Mouse (Mus musculus) liver, embryonic 13.5 days (tissue): ENCODE measurements around the gene Gm26558. TPM values are rescaled to one million over a fixed set of nuclear protein-coding genes. Genes with fewer than 3 reads are reported as not detected.

ENCODE experiments used
- ATAC-seq: fragments of 200-750 bp; cut with Nextera tagmentation; 2 replicates; pipeline ENCODE4 v1.8.0; 2017; ENCODE audit warnings: low read depth, mild to moderate bottlenecking, moderate number of reproducible peaks, moderate library complexity
- DNase-seq: peaks from one replicate; pipeline ENCODE4 v3.0.0; 2022
- H3K27ac ChIP-seq: fragments of 300-500 bp; sonication (generic); 2 replicates; pipeline ENCODE4 v1.5.1; 2015; ENCODE audit warnings: moderate library complexity, mild to moderate bottlenecking, inconsistent platforms
- H3K27me3 ChIP-seq: fragments of 300-500 bp; sonication (generic); 2 replicates; pipeline ENCODE4 v1.6.1; 2015; ENCODE audit warnings: mild to moderate bottlenecking, inconsistent platforms
- H3K36me3 ChIP-seq: fragments of 300-500 bp; sonication (generic); 2 replicates; pipeline ENCODE4 v1.6.1; 2015; ENCODE audit warnings: mild to moderate bottlenecking, inconsistent platforms
- H3K4me1 ChIP-seq: fragments of 300-500 bp; sonication (generic); replicated peaks from 2 replicates; pipeline ENCODE4 v1.6.1; 2015; ENCODE audit warnings: inconsistent platforms
- H3K4me2 ChIP-seq: fragments of 300-500 bp; sonication (generic); 2 replicates; pipeline ENCODE4 v1.6.1; 2015; ENCODE audit warnings: inconsistent platforms, mild to moderate bottlenecking, moderate library complexity
- H3K4me3 ChIP-seq: fragments of 300-500 bp; sonication (generic); replicated peaks from 2 replicates; pipeline ENCODE4 v1.5.1; 2015; ENCODE audit warnings: mild to moderate bottlenecking, inconsistent platforms
- H3K9ac ChIP-seq: fragments of 300-500 bp; sonication (generic); 2 replicates; pipeline ENCODE4 v1.6.1; 2015; ENCODE audit warnings: mild to moderate bottlenecking, inconsistent platforms
- H3K9me3 ChIP-seq: fragments of 300-500 bp; sonication (generic); replicated peaks from 2 replicates; pipeline ENCODE4 v1.6.1; 2016; ENCODE audit warnings: inconsistent platforms
- WGBS: fragments of 180-500 bp; shearing (Covaris S2); methylation state at CpG from one replicate; pipeline ENCODE4 v1.1.7; 2015; ENCODE audit not compliant: insufficient replicate concordance; 5-methylcytosine and 5-hydroxymethylcytosine counted together
- polyA plus RNA-seq: library from polyadenylated mRNA; unstranded; fragments of >200 nt; fragmentation: Nextera tagmentation; extraction: Ambion mirVana; gene quantifications from 2 replicates; pipeline ENCODE4 v1.2.1, GENCODE M21; 2015

Gene Gm26558
- polyA plus RNA-seq, 1 experiment from 2014 or later = 0.54 TPM

DNA sequence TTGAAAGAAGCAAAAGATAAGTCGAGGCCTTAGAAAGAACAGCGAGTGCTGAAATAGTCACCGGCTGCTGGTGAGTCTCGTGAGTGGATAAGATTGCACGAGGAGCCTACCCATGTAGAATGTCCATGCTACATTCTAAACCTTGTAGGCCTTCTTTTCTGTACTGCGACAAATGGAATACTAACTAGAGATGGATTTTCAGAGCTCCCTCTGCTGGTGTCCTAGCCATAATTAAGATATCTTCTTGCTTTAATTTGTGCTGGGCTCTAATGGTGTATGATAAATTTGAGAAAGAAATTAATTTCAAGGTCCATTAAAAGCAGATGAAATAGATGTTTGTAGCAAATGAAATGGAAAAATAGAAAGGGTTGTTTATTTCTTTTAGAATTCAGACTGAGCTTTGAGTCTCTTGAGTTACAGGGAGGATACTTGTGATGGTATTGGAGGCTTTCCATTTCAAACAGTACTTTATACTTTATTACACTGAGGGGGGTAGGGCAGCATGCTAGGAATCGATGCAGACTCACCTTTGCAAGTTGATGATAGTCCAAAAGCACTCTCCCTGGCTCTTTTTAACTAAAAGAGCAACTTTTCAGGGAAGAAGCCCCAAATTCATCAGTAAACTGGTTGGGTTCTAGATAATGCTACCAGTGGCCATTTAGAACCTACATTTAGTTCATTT lies 11.7 kb upstream of the Gm26558 start:
- H3K27ac ChIP-seq = no peak overlapping the region
- no peak overlapping the region for H3K4me2 ChIP-seq
- H3K9me3 ChIP-seq = no peaks in the 10 kb centered on the region
- H3K27me3 ChIP-seq = no peaks in the 10 kb centered on the region
- no peak overlapping the region for H3K9ac ChIP-seq
- DNase-seq (no peak), ATAC-seq (no peak)
- H3K36me3 ChIP-seq = peaks cover 11% of the 10 kb centered on the region
- peaks cover 11% of the 10 kb centered on the region for H3K4me1 ChIP-seq
- H3K4me3 ChIP-seq = no peak overlapping the region
- 70% methylated on average over 7 of the region's 7 CpGs for WGBS

DNA sequence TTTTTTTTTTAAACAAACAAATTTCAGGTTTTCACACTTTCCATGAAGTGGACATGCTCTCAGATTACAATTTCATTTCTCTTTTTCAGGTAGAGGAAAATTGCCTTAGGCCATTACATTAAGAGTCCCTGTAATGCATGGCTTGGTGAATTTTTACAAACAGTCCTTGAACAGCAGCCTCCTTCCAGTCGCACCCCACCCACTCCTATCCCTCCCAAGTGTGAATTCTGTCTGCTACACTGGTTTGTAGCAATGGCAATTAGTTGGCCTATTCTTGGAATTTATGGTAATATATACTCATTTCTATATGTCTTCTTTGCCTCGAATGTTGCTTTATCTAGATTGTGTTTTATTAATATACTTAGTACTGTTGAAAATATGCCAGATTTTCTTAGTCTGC lies 10.6 kb upstream of the Gm26558 start:
- H3K27me3 ChIP-seq = no peaks in the 10 kb centered on the region
- 69% methylated on average over 2 of the region's 2 CpGs for WGBS
- DNase-seq (no peak), ATAC-seq (no peak)
- H3K4me1 ChIP-seq = peaks cover 12% of the 10 kb centered on the region
- no peaks in the 10 kb centered on the region for H3K9me3 ChIP-seq
- peaks cover 3% of the 10 kb centered on the region; the same call in 1 of the 2 replicates for H3K36me3 ChIP-seq
- no peak overlapping the region for H3K9ac ChIP-seq
- H3K4me2 ChIP-seq = no peak overlapping the region
- no peak overlapping the region for H3K27ac ChIP-seq
- H3K4me3 ChIP-seq = no peak overlapping the region

DNA sequence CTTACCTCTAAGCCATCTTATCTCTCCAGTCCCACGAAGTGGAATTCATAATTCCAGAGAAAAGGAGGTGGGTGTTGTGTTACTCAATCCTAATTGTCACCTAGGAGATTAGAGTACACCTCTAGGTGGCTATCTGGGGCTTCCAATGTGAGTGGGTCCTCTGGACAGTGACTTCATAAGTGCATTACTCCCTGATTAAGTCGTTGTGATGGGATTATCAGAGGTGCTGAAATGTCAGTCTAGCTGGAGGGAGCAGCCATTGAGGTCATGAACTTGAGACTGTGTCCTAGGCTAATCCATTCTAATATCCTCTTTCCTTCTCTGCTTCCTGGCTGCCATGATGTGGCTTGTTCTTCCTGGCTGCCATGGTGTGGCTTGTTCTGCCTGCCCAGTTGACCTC lies 8.0 kb upstream of the Gm26558 start:
- Histone ChIP-seq H3K27ac (no peak overlapping the region), H3K36me3 (no peaks in the 10 kb centered on the region), H3K4me3 (no peak overlapping the region), H3K9ac (no peak overlapping the region), H3K9me3 (no peaks in the 10 kb centered on the region), H3K4me1 (peaks cover 31% of the 10 kb centered on the region), H3K27me3 (no peaks in the 10 kb centered on the region), H3K4me2 (no peak overlapping the region)
- DNase-seq = no peak
- no peak for ATAC-seq
- 42% methylated on average over 2 of the region's 2 CpGs for WGBS

DNA sequence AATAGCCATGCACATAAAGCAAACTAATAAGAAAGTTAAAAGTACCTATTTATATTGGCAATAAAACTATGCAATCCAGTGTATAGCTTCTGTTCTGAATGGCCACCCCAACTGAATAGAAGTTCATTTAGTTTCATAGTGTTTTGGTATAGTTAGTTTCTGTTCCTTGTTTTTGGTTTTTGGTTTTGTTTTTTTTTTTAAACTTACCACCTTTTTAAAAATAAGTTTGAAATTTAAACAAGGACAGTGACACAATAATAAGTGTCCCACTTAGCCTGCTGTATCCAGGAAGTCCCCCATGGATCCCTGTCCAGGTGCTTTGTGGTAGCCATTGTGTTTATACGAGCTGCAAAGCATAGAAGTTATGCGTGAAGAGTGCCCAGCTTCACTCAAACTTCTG lies 7.3 kb upstream of the Gm26558 start:
- WGBS = 83% methylated on average over 2 of the region's 2 CpGs
- ATAC-seq (no peak), DNase-seq (no peak)

DNA sequence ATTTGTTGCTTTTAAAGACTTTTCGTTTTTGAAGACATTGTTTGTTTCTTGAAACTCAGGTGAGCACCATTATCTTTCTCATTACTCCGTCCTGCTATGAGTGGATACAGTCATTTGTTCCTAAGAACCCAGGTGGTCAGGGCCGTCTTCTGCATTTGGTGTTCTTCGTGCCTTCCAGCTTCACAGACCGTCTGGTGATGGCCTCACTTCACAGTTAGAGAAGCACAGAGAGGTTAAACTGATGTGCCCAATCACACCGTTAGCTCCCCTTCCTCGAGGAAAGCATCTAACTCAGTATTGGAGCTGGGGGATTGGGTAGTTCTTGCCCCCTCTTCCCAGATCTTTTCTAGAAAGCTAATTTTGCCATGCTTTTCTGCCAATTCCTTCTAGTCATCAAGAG lies 5.1 kb upstream of the Gm26558 start:
- H3K4me1 ChIP-seq = peaks cover 57% of the 10 kb centered on the region
- H3K9me3 ChIP-seq = no peaks in the 10 kb centered on the region
- H3K27ac ChIP-seq = no peak overlapping the region
- no peak overlapping the region for H3K4me2 ChIP-seq
- WGBS = 77% methylated on average over 7 of the region's 7 CpGs
- ATAC-seq = no peak
- no peaks in the 10 kb centered on the region for H3K27me3 ChIP-seq
- H3K36me3 ChIP-seq = no peaks in the 10 kb centered on the region
- H3K4me3 ChIP-seq = no peak overlapping the region
- no peak for DNase-seq
- no peak overlapping the region for H3K9ac ChIP-seq

More for the DNA sequence above, 7.3 kb upstream of the Gm26558 start:
- Histone ChIP-seq H3K27ac (no peak overlapping the region), H3K27me3 (no peaks in the 10 kb centered on the region), H3K4me2 (no peak overlapping the region), H3K4me1 (peaks cover 35% of the 10 kb centered on the region), H3K9ac (no peak overlapping the region), H3K36me3 (no peaks in the 10 kb centered on the region), H3K4me3 (no peak overlapping the region), H3K9me3 (no peaks in the 10 kb centered on the region)

DNA sequence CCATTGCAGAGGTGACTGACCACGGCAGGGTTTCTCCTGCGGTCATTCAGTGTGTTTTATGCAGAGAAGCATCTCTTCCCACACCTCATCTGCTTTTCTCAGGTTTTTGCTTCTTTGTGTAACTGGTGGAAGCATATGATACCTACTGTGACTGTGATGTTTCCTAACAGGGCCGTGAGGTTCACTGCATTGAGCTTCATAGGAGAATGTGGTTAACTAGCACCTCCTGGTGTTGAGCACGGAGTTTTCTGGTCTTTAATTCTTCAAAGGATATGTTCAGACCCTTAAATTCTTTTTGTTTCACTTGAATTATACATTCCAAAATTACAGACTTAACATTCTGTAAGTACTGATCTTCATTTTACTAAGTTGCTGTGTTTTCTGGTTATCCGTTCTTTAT lies 1.9 kb upstream of the Gm26558 start:
- DNase-seq (no peak), ATAC-seq (no peak)
- Histone ChIP-seq H3K27me3 (no peaks in the 10 kb centered on the region), H3K4me2 (peak overlapping the region; percentile 87; the same call in 1 of the 2 replicates), H3K4me3 (no peak overlapping the region), H3K9me3 (no peaks in the 10 kb centered on the region), H3K4me1 (peaks cover 53% of the 10 kb centered on the region), H3K36me3 (no peaks in the 10 kb centered on the region), H3K27ac (no peak overlapping the region), H3K9ac (peak overlapping the region; percentile 95)
- WGBS = 73% methylated on average over 5 of the region's 5 CpGs

DNA sequence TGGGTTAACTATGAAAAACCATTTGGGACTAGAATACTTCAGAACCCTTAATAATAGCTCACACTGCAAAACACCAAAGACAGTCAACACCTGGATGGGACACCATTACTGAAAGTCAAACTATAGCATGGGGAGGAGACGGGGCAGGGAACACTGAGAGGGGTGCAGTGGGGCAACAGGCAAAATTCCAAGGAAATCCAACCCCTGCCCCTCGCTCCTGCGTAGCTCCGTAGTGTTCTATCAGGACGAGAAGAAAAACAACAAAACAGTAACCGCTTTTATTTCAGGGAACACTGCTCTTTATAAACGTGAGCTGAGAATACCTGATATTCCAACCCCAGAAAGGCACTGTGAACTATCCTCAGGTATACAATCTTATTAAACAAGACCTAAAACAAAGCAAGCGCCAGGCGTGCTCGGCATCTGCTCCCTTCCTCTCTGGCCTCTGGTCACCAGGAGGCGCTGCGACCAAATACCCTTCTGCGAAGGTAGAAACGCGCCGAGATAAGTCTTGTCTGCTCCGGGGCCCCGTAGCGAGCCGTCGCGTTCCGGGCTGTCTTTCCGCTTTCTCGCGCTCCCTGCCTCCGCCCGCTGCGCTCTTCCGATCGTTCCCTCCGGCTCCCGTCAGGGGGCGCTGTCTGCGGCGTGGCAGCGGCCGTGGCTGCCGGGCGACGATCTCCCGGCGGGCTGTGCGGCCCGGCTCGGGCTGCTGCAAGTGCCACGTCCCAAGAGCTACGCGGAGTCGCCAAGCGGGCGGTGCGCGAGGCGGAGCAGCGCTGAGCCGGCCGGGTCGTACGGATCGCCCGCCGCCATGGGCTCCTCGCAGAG lies 807 bp downstream of the Gm26558 start, which contains the start of gene Gorasp2:
TSS of gene Gorasp2 (plus strand) at position 690 of the 828 bp plus-strand sequence.
- Histone ChIP-seq H3K27me3 (peaks cover 13% of the 10 kb centered on the region), H3K4me3 (peak within 1 kb of the TSS; percentile 81), H3K36me3 (no peaks in the 10 kb centered on the region), H3K4me1 (peaks cover 39% of the 10 kb centered on the region), H3K9ac (peak within 1 kb of the TSS; percentile 95), H3K4me2 (peak within 1 kb of the TSS; percentile 87), H3K9me3 (no peaks in the 10 kb centered on the region), H3K27ac (peak within 1 kb of the TSS; percentile 92)
- peak; percentile 95 for ATAC-seq
- DNase-seq = peak; percentile 93
- WGBS = 2% methylated on average over 64 of the region's 64 CpGs

DNA sequence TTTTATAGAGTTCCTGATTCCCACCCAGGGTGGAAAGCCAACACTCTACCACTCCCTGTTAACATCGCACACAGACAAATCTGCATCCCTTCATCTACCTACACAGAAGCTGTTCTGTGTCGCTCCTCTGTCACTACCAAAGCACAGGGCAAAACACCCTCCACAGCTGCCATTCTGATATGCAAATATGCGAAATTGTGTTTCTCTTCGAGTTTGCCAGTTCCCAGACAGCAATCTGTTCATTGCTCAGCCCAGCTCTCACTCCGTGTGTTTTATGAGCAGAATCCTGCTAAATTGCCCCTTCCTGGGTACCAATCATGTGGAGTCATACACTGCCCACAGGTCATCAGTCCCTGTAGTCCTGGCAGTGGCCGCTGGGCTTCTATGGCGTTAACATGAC lies 4.8 kb downstream of the Gm26558 start:
- ATAC-seq = no peak
- no peak overlapping the region for H3K9ac ChIP-seq
- no peak overlapping the region for H3K4me3 ChIP-seq
- no peak overlapping the region for H3K4me2 ChIP-seq
- H3K4me1 ChIP-seq = peaks cover 8% of the 10 kb centered on the region
- H3K36me3 ChIP-seq = no peaks in the 10 kb centered on the region
- no peak overlapping the region for H3K27ac ChIP-seq
- DNase-seq = no peak
- no peaks in the 10 kb centered on the region for H3K9me3 ChIP-seq
- 57% methylated on average over 7 of the region's 7 CpGs for WGBS
- H3K27me3 ChIP-seq = peaks cover 19% of the 10 kb centered on the region

DNA sequence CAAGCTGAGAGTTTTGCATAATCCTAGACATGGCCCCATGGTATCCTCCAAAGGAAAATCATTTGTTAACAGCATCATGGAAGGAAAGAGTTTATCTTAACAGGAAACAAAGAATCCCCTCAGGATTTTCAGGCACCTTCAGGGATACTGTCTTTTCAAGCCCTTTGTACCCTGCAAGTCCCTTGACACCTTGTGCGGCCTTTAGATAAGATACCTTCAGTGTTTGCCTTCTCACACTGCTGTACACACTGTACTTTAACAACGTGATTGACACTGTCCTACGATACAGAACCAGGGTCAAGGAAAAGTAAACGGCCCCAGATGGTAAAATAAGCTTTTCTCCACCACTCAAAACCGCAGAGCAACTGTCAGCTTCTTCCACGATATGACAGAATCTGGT lies 10.1 kb downstream of the Gm26558 start:
- Histone ChIP-seq H3K9me3 (no peaks in the 10 kb centered on the region), H3K9ac (no peak overlapping the region), H3K4me2 (no peak overlapping the region), H3K36me3 (no peaks in the 10 kb centered on the region), H3K27ac (no peak overlapping the region), H3K4me1 (peaks cover 3% of the 10 kb centered on the region), H3K27me3 (peaks cover 6% of the 10 kb centered on the region), H3K4me3 (no peak overlapping the region)
- WGBS = 27% methylated on average over 6 of the region's 6 CpGs
- ATAC-seq (no peak), DNase-seq (no peak)

DNA sequence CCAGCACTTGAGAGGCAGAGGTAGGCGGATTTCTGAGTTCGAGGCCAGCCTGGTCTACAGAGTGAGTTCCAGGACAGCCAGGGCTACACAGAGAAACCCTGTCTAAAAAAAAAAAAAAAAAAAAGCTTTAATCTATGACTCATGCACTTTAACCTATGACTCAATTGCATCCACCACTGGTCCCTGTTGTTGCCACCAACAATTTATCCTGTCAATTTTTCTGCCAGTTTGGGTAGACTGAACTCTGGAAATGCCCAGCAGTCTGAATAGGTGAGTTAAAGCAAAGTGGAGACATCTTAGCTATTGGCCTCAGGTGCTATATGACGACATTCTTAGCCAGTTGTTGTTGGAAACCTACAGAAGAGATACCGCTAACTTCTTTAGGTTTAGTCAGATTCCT lies 12.4 kb downstream of the Gm26558 start:
- WGBS = 74% methylated on average over 4 of the region's 4 CpGs
- no peak overlapping the region for H3K4me3 ChIP-seq
- no peak overlapping the region for H3K27ac ChIP-seq
- H3K9me3 ChIP-seq = no peaks in the 10 kb centered on the region
- H3K27me3 ChIP-seq = 0 out of 2 replicates have a peak, but pooled peaks cover 2% of the 10 kb centered on the region
- DNase-seq (no peak), ATAC-seq (no peak)
- peaks cover 3% of the 10 kb centered on the region for H3K4me1 ChIP-seq
- no peaks in the 10 kb centered on the region for H3K36me3 ChIP-seq
- H3K4me2 ChIP-seq = no peak overlapping the region
- no peak overlapping the region for H3K9ac ChIP-seq

DNA sequence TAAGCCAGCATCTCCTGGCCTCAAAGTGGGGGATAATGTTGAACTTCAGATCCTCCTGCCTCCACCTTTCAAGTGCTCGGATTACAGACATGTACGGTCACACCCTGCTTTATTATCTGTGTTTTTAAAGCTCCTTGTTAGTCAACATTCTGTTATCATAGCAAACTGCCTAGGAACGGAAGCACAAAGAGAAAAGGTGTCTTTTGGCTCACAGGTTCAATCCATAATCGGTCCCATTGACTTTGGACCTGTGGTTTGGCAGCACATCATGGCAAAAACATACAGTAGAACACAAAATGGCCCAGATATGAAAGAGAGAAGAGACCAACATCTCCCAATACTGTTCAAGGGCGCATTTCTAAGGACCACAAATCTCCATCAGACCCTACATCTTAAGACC lies 13.6 kb downstream of the Gm26558 start:
- ATAC-seq (no peak), DNase-seq (no peak)
- Histone ChIP-seq H3K4me3 (no peak overlapping the region), H3K9ac (no peak overlapping the region), H3K4me2 (no peak overlapping the region), H3K27me3 (0 out of 2 replicates have a peak, but pooled peaks cover 2% of the 10 kb centered on the region), H3K27ac (no peak overlapping the region), H3K36me3 (no peaks in the 10 kb centered on the region), H3K4me1 (peaks cover 3% of the 10 kb centered on the region), H3K9me3 (no peaks in the 10 kb centered on the region)
- 58% methylated on average over 5 of the region's 5 CpGs for WGBS
